Mouse (Mus musculus) forebrain, embryonic 12.5 days (tissue): ENCODE measurements at regions not wholly inside any gene's neighbourhood (a gene's known extent, or its start where the extent isn't known, plus 50 kb on each side); places are given as distances from the start of the nearest gene placed in this dataset.
"Not testable (repeated sequence)": the region's sequence is repeated elsewhere in the genome, so short reads cannot be mapped to it uniquely, and the experiment has no call there.

Source experiments
- ATAC-seq: fragments of 200-750 bp; cut with Nextera tagmentation; 2 replicates; pipeline ENCODE4 v1.8.0; 2017; ENCODE audit warnings: moderate TSS enrichment; ENCODE audit not compliant: low FRiP score
- H3K27ac ChIP-seq: fragments of 300-500 bp; sonication (generic); 2 replicates; pipeline ENCODE4 v1.5.1; 2016; ENCODE audit warnings: mild to moderate bottlenecking
- H3K27me3 ChIP-seq: fragments of 300-500 bp; sonication (generic); 2 replicates; pipeline ENCODE4 v1.6.1; 2016; ENCODE audit warnings: mild to moderate bottlenecking
- H3K36me3 ChIP-seq: fragments of 300-500 bp; sonication (generic); replicated peaks from 2 replicates; pipeline ENCODE4 v1.6.1; 2016; ENCODE audit warnings: mild to moderate bottlenecking
- H3K4me1 ChIP-seq: fragments of 300-500 bp; sonication (generic); 2 replicates; pipeline ENCODE4 v1.6.1; 2016
- H3K4me2 ChIP-seq: fragments of 300-500 bp; sonication (generic); 2 replicates; pipeline ENCODE4 v1.6.1; 2016; ENCODE audit warnings: mild to moderate bottlenecking, moderate library complexity
- H3K4me3 ChIP-seq: fragments of 300-500 bp; sonication (generic); replicated peaks from 2 replicates; pipeline ENCODE4 v1.5.1; 2016; ENCODE audit warnings: mild to moderate bottlenecking
- H3K9ac ChIP-seq: fragments of 300-500 bp; sonication (generic); 2 replicates; pipeline ENCODE4 v1.6.1; 2016; ENCODE audit warnings: mild to moderate bottlenecking
- H3K9me3 ChIP-seq: fragments of 300-500 bp; sonication (generic); 2 replicates; pipeline ENCODE4 v1.6.1; 2016
- WGBS: fragments of 180-500 bp; shearing (Covaris S2); methylation state at CpG from one replicate; pipeline ENCODE4 v1.1.7; 2016; 5-methylcytosine and 5-hydroxymethylcytosine counted together

GRCm38 (mm10) chr5:129256136-129256535, 159.6 kb downstream of the Adgrd1 start:
- H3K4me3 ChIP-seq = no peak overlapping the region
- H3K36me3 ChIP-seq = no peaks in the 10 kb centered on the region
- H3K9ac ChIP-seq = no peak overlapping the region
- H3K27me3 ChIP-seq = no peaks in the 10 kb centered on the region
- H3K9me3 ChIP-seq = peaks cover 7% of the 10 kb centered on the region; the same call in 1 of the 2 replicates
- WGBS = 82% methylated on average over 9 of the region's 9 CpGs
- peaks cover 6% of the 10 kb centered on the region; the same call in 1 of the 2 replicates for H3K4me1 ChIP-seq
- H3K4me2 ChIP-seq = no peak overlapping the region
- H3K27ac ChIP-seq = no peak overlapping the region
- ATAC-seq = no peak

- H3K9me3 ChIP-seq = peaks cover 7% of the 10 kb centered on the region; the same call in 1 of the 2 replicates
- H3K36me3 ChIP-seq = no peaks in the 10 kb centered on the region
- ATAC-seq = no peak
- no peak overlapping the region for H3K4me2 ChIP-seq
- H3K4me1 ChIP-seq = peaks cover 6% of the 10 kb centered on the region; the same call in 1 of the 2 replicates
- H3K27ac ChIP-seq = no peak overlapping the region
- H3K9ac ChIP-seq = no peak overlapping the region
- 69% methylated on average over 5 of the region's 5 CpGs for WGBS
- H3K4me3 ChIP-seq = no peak overlapping the region
- no peaks in the 10 kb centered on the region for H3K27me3 ChIP-seq
These were observed 160.7 kb downstream of the Adgrd1 start for GRCm38 (mm10) chr5:129257206-129257605.

- WGBS = 87% methylated on average over 9 of the region's 9 CpGs
- H3K4me3 ChIP-seq = no peak overlapping the region
- ATAC-seq = no peak
- no peak overlapping the region for H3K9ac ChIP-seq
- no peak overlapping the region for H3K27ac ChIP-seq
- no peaks in the 10 kb centered on the region for H3K27me3 ChIP-seq
- H3K9me3 ChIP-seq = no peaks in the 10 kb centered on the region
- peaks cover 6% of the 10 kb centered on the region; the same call in 1 of the 2 replicates for H3K4me1 ChIP-seq
- no peak overlapping the region for H3K4me2 ChIP-seq
- H3K36me3 ChIP-seq = no peaks in the 10 kb centered on the region
These were observed 164.1 kb downstream of the Adgrd1 start for GRCm38 (mm10) chr5:129260689-129261088.

GRCm38 (mm10) chr5:129263118-129263517, 166.6 kb downstream of the Adgrd1 start:
- Histone ChIP-seq H3K9me3 (no peaks in the 10 kb centered on the region), H3K9ac (no peak overlapping the region), H3K4me3 (no peak overlapping the region), H3K27me3 (no peaks in the 10 kb centered on the region; the same call in 1 of the 2 replicates), H3K36me3 (no peaks in the 10 kb centered on the region), H3K4me1 (peaks cover 6% of the 10 kb centered on the region; the same call in 1 of the 2 replicates), H3K27ac (no peak overlapping the region), H3K4me2 (no peak overlapping the region)
- 65% methylated on average over 9 of the region's 9 CpGs for WGBS
- ATAC-seq = no peak

GRCm38 (mm10) chr5:129264363-129264762, 167.8 kb downstream of the Adgrd1 start:
- Histone ChIP-seq H3K4me3 (no peak overlapping the region), H3K36me3 (no peaks in the 10 kb centered on the region), H3K27ac (no peak overlapping the region), H3K4me2 (no peak overlapping the region), H3K27me3 (peaks cover 3% of the 10 kb centered on the region; the same call in 1 of the 2 replicates), H3K9me3 (no peaks in the 10 kb centered on the region), H3K4me1 (no peaks in the 10 kb centered on the region), H3K9ac (no peak overlapping the region)
- 94% methylated on average over 15 of the region's 15 CpGs for WGBS
- ATAC-seq = no peak

GRCm38 (mm10) chr5:129268456-129268855, 171.9 kb downstream of the Adgrd1 start:
- Histone ChIP-seq H3K36me3 (no peaks in the 10 kb centered on the region), H3K27me3 (peaks cover 3% of the 10 kb centered on the region; the same call in 1 of the 2 replicates), H3K4me2 (no peak overlapping the region), H3K27ac (no peak overlapping the region), H3K9me3 (no peaks in the 10 kb centered on the region), H3K4me3 (no peak overlapping the region), H3K4me1 (peaks cover 6% of the 10 kb centered on the region; the same call in 1 of the 2 replicates), H3K9ac (no peak overlapping the region)
- ATAC-seq = no peak
- WGBS = 68% methylated on average over 9 of the region's 9 CpGs

- no peak for ATAC-seq
- Histone ChIP-seq H3K9ac (no peak overlapping the region), H3K4me3 (no peak overlapping the region), H3K27me3 (peaks cover 3% of the 10 kb centered on the region; the same call in 1 of the 2 replicates), H3K4me1 (peaks cover 6% of the 10 kb centered on the region; the same call in 1 of the 2 replicates), H3K9me3 (no peaks in the 10 kb centered on the region), H3K4me2 (no peak overlapping the region), H3K27ac (no peak overlapping the region), H3K36me3 (no peaks in the 10 kb centered on the region)
- WGBS = 14% methylated on average over 5 of the region's 5 CpGs
These were observed 173.5 kb downstream of the Adgrd1 start for GRCm38 (mm10) chr5:129270051-129270472.

GRCm38 (mm10) chr5:129281406-129281805, 184.9 kb downstream of the Adgrd1 start:
- H3K27ac ChIP-seq = no peak overlapping the region
- H3K9ac ChIP-seq = no peak overlapping the region
- 16% methylated on average over 2 of the region's 2 CpGs for WGBS
- H3K4me1 ChIP-seq = peaks cover 24% of the 10 kb centered on the region
- H3K9me3 ChIP-seq = no peaks in the 10 kb centered on the region
- no peaks in the 10 kb centered on the region for H3K27me3 ChIP-seq
- H3K4me2 ChIP-seq = no peak overlapping the region
- H3K4me3 ChIP-seq = no peak overlapping the region
- H3K36me3 ChIP-seq = no peaks in the 10 kb centered on the region
- no peak for ATAC-seq

- Histone ChIP-seq H3K4me3 (no peak overlapping the region), H3K4me1 (peaks cover 24% of the 10 kb centered on the region), H3K9me3 (no peaks in the 10 kb centered on the region), H3K4me2 (no peak overlapping the region), H3K27me3 (no peaks in the 10 kb centered on the region; the same call in 1 of the 2 replicates), H3K27ac (0 out of 2 replicates have a peak overlapping the region, but pooled peaks have one; percentile 31), H3K36me3 (no peaks in the 10 kb centered on the region), H3K9ac (no peak overlapping the region)
- WGBS = 3% methylated on average over 8 of the region's 8 CpGs
- ATAC-seq = peak; percentile 36; the same call in 1 of the 2 replicates
These were observed 185.6 kb downstream of the Adgrd1 start for GRCm38 (mm10) chr5:129282133-129282532.

GRCm38 (mm10) chr5:129282826-129283225, 186.3 kb downstream of the Adgrd1 start:
- H3K36me3 ChIP-seq = no peaks in the 10 kb centered on the region
- H3K27ac ChIP-seq = no peak overlapping the region
- ATAC-seq = no peak
- no peaks in the 10 kb centered on the region; the same call in 1 of the 2 replicates for H3K27me3 ChIP-seq
- H3K4me1 ChIP-seq = peaks cover 24% of the 10 kb centered on the region
- no peaks in the 10 kb centered on the region for H3K9me3 ChIP-seq
- no peak overlapping the region for H3K9ac ChIP-seq
- 19% methylated on average over 5 of the region's 5 CpGs for WGBS
- no peak overlapping the region for H3K4me3 ChIP-seq
- H3K4me2 ChIP-seq = no peak overlapping the region

GRCm38 (mm10) chr5:129287481-129287880, 190.9 kb downstream of the Adgrd1 start:
- 17% methylated on average over 8 of the region's 8 CpGs for WGBS
- Histone ChIP-seq H3K27me3 (no peaks in the 10 kb centered on the region; the same call in 1 of the 2 replicates), H3K36me3 (no peaks in the 10 kb centered on the region), H3K4me2 (no peak overlapping the region), H3K4me3 (no peak overlapping the region), H3K9ac (no peak overlapping the region), H3K27ac (no peak overlapping the region), H3K4me1 (peaks cover 7% of the 10 kb centered on the region), H3K9me3 (no peaks in the 10 kb centered on the region)
- ATAC-seq = no peak

GRCm38 (mm10) chr5:129292821-129293220, 196.3 kb downstream of the Adgrd1 start:
- not testable (repeated sequence) for H3K9me3 ChIP-seq, ATAC-seq, H3K27ac ChIP-seq, H3K36me3 ChIP-seq, H3K4me2 ChIP-seq, H3K4me1 ChIP-seq, H3K9ac ChIP-seq, H3K4me3 ChIP-seq
- peaks cover 19% of the 10 kb centered on the region for H3K27me3 ChIP-seq
- WGBS = 71% methylated on average over 10 of the region's 10 CpGs

GRCm38 (mm10) chr5:129294861-129295542, 198.5 kb downstream of the Adgrd1 start:
- not testable (repeated sequence) for H3K27ac ChIP-seq, H3K4me2 ChIP-seq, H3K36me3 ChIP-seq, H3K9me3 ChIP-seq, H3K4me3 ChIP-seq, ATAC-seq, H3K9ac ChIP-seq
- WGBS = 73% methylated on average over 8 of the region's 8 CpGs
- peaks cover 27% of the 10 kb centered on the region for H3K27me3 ChIP-seq
- peaks cover 19% of the 10 kb centered on the region for H3K4me1 ChIP-seq
